Mouse (Mus musculus) splenic B cell, adult 2 months (primary cell): ENCODE data around the gene Ccdc125.
"Not testable (repeated sequence)": the region's sequence is repeated elsewhere in the genome, so short reads cannot be mapped to it uniquely, and the experiment has no call there.

Experiments
- DNase-seq: peaks from one replicate; pipeline ENCODE4 v3.0.0-alpha.2; 2011; ENCODE audit warnings: low read depth, low spot score
- H3K27me3 ChIP-seq: 2 replicates; pipeline ENCODE4 v1.6.1; 2012; ENCODE audit warnings: mild to moderate bottlenecking, low read length, moderate library complexity, mixed read lengths; ENCODE audit not compliant: control insufficient read depth, poor library complexity, insufficient read depth, severe bottlenecking
- H3K36me3 ChIP-seq: 2 replicates; pipeline ENCODE4 v1.6.1; 2012; ENCODE audit warnings: mild to moderate bottlenecking, low read length, moderate library complexity, mixed read lengths; ENCODE audit not compliant: control insufficient read depth, poor library complexity, insufficient read depth, severe bottlenecking

The Ccdc125 gene

DNA sequence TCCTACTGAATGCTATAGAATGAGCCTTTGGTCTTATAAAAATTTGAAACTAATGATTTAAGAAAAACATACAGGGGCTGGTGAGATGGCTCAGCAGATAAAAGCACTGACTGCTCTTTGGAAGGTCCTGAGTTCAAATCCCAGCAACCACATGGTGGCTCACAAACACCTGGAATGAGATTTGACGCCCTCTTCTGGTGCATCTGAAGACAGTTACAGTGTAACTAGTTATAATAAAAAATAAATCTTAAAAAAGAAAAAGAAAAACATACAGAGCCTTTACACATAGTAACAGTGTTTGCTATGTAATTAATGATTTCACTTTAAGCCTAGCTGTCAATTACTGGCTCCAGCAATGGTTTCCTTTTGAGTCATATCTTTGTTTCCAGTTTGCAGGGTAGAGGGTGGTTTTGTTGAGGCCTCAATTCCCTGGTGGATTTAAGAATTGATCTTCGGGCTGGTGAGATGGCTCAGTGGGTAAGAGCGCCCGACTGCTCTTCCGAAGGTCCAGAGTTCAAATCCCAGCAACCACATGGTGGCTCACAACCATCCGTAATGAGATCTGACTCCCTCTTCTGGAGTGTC is 62.0 kb downstream of the Ccdc125 start:
- not testable (repeated sequence) for DNase-seq, H3K27me3 ChIP-seq, H3K36me3 ChIP-seq

DNA sequence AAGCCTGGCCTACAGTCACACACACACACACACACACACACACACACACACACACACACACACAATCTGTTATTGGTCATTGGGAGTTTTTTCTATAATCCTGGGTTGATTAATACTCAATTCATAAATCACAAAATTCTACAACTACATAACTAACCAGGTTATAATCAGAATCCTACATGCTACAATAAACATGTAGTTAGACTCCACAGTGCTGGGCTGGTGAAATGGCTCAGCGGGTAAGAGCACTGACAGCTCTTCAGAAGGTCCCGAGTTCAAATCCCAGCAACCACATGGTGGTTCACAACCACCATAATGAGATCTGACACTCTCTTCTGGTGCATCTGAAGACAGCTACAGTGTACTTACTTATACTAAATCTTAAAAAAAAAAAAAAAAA is 63.2 kb downstream of the Ccdc125 start:
- no peaks in the 10 kb centered on the region; the same call in 1 of the 2 replicates for H3K27me3 ChIP-seq
- peaks cover 4% of the 10 kb centered on the region; the same call in 1 of the 2 replicates for H3K36me3 ChIP-seq
- DNase-seq: no peak

DNA sequence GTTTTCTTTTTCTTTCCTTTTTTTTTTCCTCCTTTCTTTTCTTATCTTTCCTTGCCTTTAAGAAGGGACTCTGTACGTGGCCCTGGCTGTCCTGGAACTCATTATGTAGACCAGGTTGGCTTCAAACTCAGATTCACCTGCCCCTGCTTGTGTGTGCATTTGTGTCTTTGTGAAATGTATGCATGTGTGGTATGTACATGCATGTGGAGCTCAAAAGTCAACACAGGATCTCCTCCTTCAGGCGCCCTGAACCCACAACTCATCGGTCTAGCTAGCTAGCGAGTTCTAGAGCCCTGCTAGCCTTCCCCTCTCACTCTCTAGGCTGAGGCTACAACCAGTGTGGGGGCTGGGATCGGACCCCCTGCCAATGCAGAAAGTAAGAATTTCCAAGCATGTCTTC is 73.3 kb downstream of the Ccdc125 start:
- no peak for DNase-seq

GRCm38 (mm10) chr13:100743346-100744035 is 74.0 kb downstream of the Ccdc125 start:
- H3K36me3 ChIP-seq: no peaks in the 10 kb centered on the region; the same call in 1 of the 2 replicates
- no peaks in the 10 kb centered on the region for H3K27me3 ChIP-seq
- no peak for DNase-seq

More for the DNA sequence above, 73.3 kb downstream of the Ccdc125 start:
- H3K36me3 ChIP-seq: peaks cover 3% of the 10 kb centered on the region
- H3K27me3 ChIP-seq: no peaks in the 10 kb centered on the region

GRCm38 (mm10) chr13:100744036-100744744 is 74.7 kb downstream of the Ccdc125 start, which contains the start of gene Mrps36:
Mrps36 (minus strand) TSS chr13:100744659.
- peak; percentile 92 for DNase-seq
- Histone ChIP-seq H3K36me3 (no peaks in the 10 kb centered on the region; the same call in 1 of the 2 replicates), H3K27me3 (no peaks in the 10 kb centered on the region)

GRCm38 (mm10) chr13:100746090-100746489 is 76.6 kb downstream of the Ccdc125 start:
- Histone ChIP-seq H3K27me3 (no peaks in the 10 kb centered on the region), H3K36me3 (no peaks in the 10 kb centered on the region)
- no peak for DNase-seq
